Mouse (Mus musculus) thymus, adult 2 months (tissue): ENCODE measurements around the gene Ropn1l. TPM values are rescaled to one million over a fixed set of nuclear protein-coding genes. Genes with fewer than 3 reads are reported as not detected.

ENCODE experiments used
- DNase-seq: peaks from one replicate; pipeline ENCODE4 v3.0.0; 2021
- H3K27ac ChIP-seq: fragments of 200-500 bp; 2 replicates; pipeline ENCODE4 v1.5.1; 2012; ENCODE audit warnings: low read length, control low read depth; ENCODE audit not compliant: control insufficient read depth, insufficient read depth
- H3K27me3 ChIP-seq: fragments of 200-500 bp; 2 replicates; pipeline ENCODE4 v1.6.1; 2012; ENCODE audit warnings: mild to moderate bottlenecking, low read length, moderate library complexity, mixed read lengths; ENCODE audit not compliant: control insufficient read depth, insufficient read depth
- H3K36me3 ChIP-seq: fragments of 200-500 bp; 2 replicates; pipeline ENCODE4 v1.6.1; 2012; ENCODE audit warnings: mild to moderate bottlenecking, low read length, moderate library complexity; ENCODE audit not compliant: control insufficient read depth, insufficient read depth
- H3K4me1 ChIP-seq: fragments of 200-500 bp; replicated peaks from 2 replicates; pipeline ENCODE4 v1.6.1; 2012; ENCODE audit warnings: low read length; ENCODE audit not compliant: control insufficient read depth, insufficient read depth
- H3K4me3 ChIP-seq: fragments of 200-500 bp; 2 replicates; pipeline ENCODE4 v1.5.1; 2012; ENCODE audit warnings: mild to moderate bottlenecking, low read length, control low read depth, moderate library complexity; ENCODE audit not compliant: control insufficient read depth, insufficient read depth
- CTCF ChIP-seq: fragments of 200-500 bp; IDR thresholded peaks from 2 replicates; pipeline ENCODE4 v1.5.1; 2012; ENCODE audit warnings: mild to moderate bottlenecking, control low read depth, low read length, moderate library complexity, borderline replicate concordance; ENCODE audit not compliant: control insufficient read depth, poor library complexity, insufficient read depth; ENCODE audit errors: extremely low read depth
- POLR2A ChIP-seq: fragments of 200-500 bp; IDR thresholded peaks from 2 replicates; pipeline ENCODE4 v1.6.1; 2012; ENCODE audit warnings: mild to moderate bottlenecking, low read length, control low read depth, moderate library complexity; ENCODE audit not compliant: control insufficient read depth, poor library complexity, insufficient read depth; ENCODE audit errors: extremely low read depth
- WGBS: fragments of 180-500 bp; shearing (Covaris S2); methylation state at CpG from one replicate; pipeline ENCODE4 v1.1.7; 2018; 5-methylcytosine and 5-hydroxymethylcytosine counted together
- polyA plus RNA-seq: library from polyadenylated mRNA; depleted of rRNA; stranded (reverse); fragments of >200 nt; gene quantifications from 2 replicates; pipeline ENCODE4 v1.2.3, GENCODE M21; 2012

The Ropn1l gene
- polyA plus RNA-seq, 1 experiment: 0.92 TPM

GRCm38 (mm10) chr15:31422649-31423369 is 30.7 kb downstream of the Ropn1l start:
- peaks cover 10% of the 10 kb centered on the region for H3K4me1 ChIP-seq
- no peak for DNase-seq
- no peaks in the 10 kb centered on the region for H3K36me3 ChIP-seq
- WGBS: 84% methylated on average over 7 of the region's 7 CpGs
- H3K27ac ChIP-seq: no peak overlapping the region
- H3K27me3 ChIP-seq: no peaks in the 10 kb centered on the region
- TF ChIP-seq POLR2A (no peak), CTCF (no peak)
- no peak overlapping the region for H3K4me3 ChIP-seq

GRCm38 (mm10) chr15:31419037-31419436 is 34.5 kb downstream of the Ropn1l start:
- Histone ChIP-seq H3K4me1 (peaks cover 12% of the 10 kb centered on the region), H3K4me3 (no peak overlapping the region), H3K27me3 (no peaks in the 10 kb centered on the region), H3K36me3 (no peaks in the 10 kb centered on the region), H3K27ac (no peak overlapping the region)
- WGBS: 56% methylated on average over 9 of the region's 9 CpGs
- TF ChIP-seq POLR2A (no peak), CTCF (peak; percentile 69; the same call in 1 of the 2 replicates)
- DNase-seq: peak; percentile 37

- H3K36me3 ChIP-seq: no peaks in the 10 kb centered on the region
- 24% methylated on average over 7 of the region's 7 CpGs for WGBS
- H3K27ac ChIP-seq: no peak overlapping the region
- H3K4me1 ChIP-seq: peaks cover 12% of the 10 kb centered on the region
- H3K27me3 ChIP-seq: no peaks in the 10 kb centered on the region
- TF ChIP-seq POLR2A (no peak), CTCF (no peak)
- DNase-seq: no peak
- H3K4me3 ChIP-seq: no peak overlapping the region
Observed at GRCm38 (mm10) chr15:31418686-31419024, 34.9 kb downstream of the Ropn1l start.

GRCm38 (mm10) chr15:31417796-31418685 is 35.5 kb downstream of the Ropn1l start:
- WGBS: 5% methylated on average over 21 of the region's 21 CpGs
- TF ChIP-seq CTCF: no peak
- no peak for TF ChIP-seq POLR2A
- H3K27me3 ChIP-seq: no peaks in the 10 kb centered on the region
- H3K27ac ChIP-seq: no peak overlapping the region
- peaks cover 13% of the 10 kb centered on the region for H3K4me1 ChIP-seq
- H3K36me3 ChIP-seq: no peaks in the 10 kb centered on the region
- peak overlapping the region; percentile 15; the same call in 1 of the 2 replicates for H3K4me3 ChIP-seq
- peak; percentile 10 for DNase-seq

GRCm38 (mm10) chr15:31417409-31417795 is 36.1 kb downstream of the Ropn1l start:
- no peaks in the 10 kb centered on the region for H3K36me3 ChIP-seq
- 69% methylated on average over 6 of the region's 6 CpGs for WGBS
- H3K27me3 ChIP-seq: no peaks in the 10 kb centered on the region
- no peak overlapping the region for H3K27ac ChIP-seq
- peaks cover 18% of the 10 kb centered on the region for H3K4me1 ChIP-seq
- no peak for DNase-seq
- H3K4me3 ChIP-seq: no peak overlapping the region
- TF ChIP-seq CTCF: no peak
- TF ChIP-seq POLR2A: no peak

- WGBS: 82% methylated on average over 4 of the region's 4 CpGs
- no peak for DNase-seq
- TF ChIP-seq CTCF: no peak
- TF ChIP-seq POLR2A: no peak
- Histone ChIP-seq H3K4me3 (no peak overlapping the region), H3K27ac (no peak overlapping the region), H3K4me1 (peaks cover 18% of the 10 kb centered on the region), H3K36me3 (no peaks in the 10 kb centered on the region), H3K27me3 (no peaks in the 10 kb centered on the region)
Observed at GRCm38 (mm10) chr15:31415181-31415580, 38.4 kb downstream of the Ropn1l start.

- 92% methylated on average over 6 of the region's 6 CpGs for whole genome bisulfite sequencing
- no peak for DNase-seq
- no peak for TF ChIP-seq CTCF
- TF ChIP-seq POLR2A: no peak
- H3K36me3 ChIP-seq: no peaks in the 10 kb centered on the region
- peaks cover 18% of the 10 kb centered on the region for H3K4me1 ChIP-seq
- H3K27ac ChIP-seq: no peak overlapping the region
- no peaks in the 10 kb centered on the region for H3K27me3 ChIP-seq
- no peak overlapping the region for H3K4me3 ChIP-seq
Observed at GRCm38 (mm10) chr15:31414179-31414898, 39.2 kb downstream of the Ropn1l start.
